1 mouse cellular context compared by ENCODE assay signal in genomic region chr1:60098024-60098781, GRCm38 (mm10).
TF ChIP-seq lines count a peak whose summit lies in the region.

Carf (plus strand) TSS chr1:60098247.
Wdr12 (minus strand) TSS chr1:60098645.

TF ChIP-seq in myocyte, 11 proteins besides CTCF, POLR2A, EP300 and RAD21 (continued from another document):
- TF ChIP-seq MYOG (IDR thresholded peaks at IDR 0.05; ENCODE audit: control insufficient read depth in 1 of 3, insufficient read depth in 1 of 3, insufficient read length in 2 of 3, low read depth in 2 of 3) = no peak
TF ChIP-seq in myocyte: peak in this region for 5.
